Mouse (Mus musculus) bone marrow macrophage, adult 2 months (primary cell): ENCODE measurements at regions not wholly inside any gene's neighbourhood (a gene's known extent, or its start where the extent isn't known, plus 50 kb on each side); places are given as distances from the start of the nearest gene placed in this dataset.

Source experiments
- CTCF ChIP-seq: IDR thresholded peaks from 2 replicates; pipeline ENCODE4 v1.5.1; 2012; ENCODE audit warnings: low read depth, mild to moderate bottlenecking, low read length, moderate library complexity
- POLR2A ChIP-seq: IDR thresholded peaks from 2 replicates; pipeline ENCODE4 v1.6.1; 2012; ENCODE audit warnings: mild to moderate bottlenecking, low read depth, low read length, borderline replicate concordance

DNA sequence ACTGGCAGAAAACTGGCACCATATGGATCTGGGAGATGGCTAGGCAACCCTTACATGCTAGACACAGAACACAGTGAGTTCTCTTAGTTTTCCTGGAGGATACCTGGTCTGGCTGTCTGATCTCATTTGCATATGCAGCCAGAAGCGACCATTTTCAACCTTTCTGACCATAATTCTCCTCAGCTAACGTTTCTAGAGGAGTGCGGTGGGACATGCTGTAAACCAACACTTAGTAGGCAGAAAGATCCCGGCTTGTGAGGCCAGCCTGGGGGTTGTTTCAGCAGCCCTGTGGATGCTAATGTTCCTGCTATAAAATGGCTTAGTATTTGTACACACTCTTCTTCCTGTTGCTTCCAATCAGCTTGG, 168.6 kb upstream of the Olig3 start:
- TF ChIP-seq POLR2A (no peak), CTCF (no peak)
